Mouse (Mus musculus): ENCODE measurements around the gene Atp6v1c2.

Atp6v1c2 gene

DNA sequence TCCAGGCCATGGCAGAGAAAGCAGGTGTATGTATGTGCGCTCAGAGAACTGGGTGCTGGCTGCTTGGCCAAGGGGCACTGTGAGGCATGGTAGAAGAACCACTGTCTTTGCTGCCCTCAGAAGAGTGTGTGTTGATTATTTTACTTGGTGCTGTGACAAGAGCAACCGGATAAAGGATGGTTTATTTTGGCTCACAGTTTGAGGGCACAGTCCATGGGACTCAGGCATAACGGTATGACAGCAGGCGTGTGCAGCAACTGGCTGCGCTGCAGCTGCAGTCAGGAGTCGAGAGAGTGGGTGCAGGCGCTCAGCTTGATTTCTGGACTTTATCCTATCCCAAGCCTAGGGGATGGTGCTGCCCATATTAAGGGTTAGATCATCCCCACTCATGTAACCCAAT, 70.7 kb downstream of the Atp6v1c2 start:
- DNase-seq (ENCODE audit: low read depth) = no peak

GRCm38 (mm10) chr12:17256905-17257304, 72.3 kb downstream of the Atp6v1c2 start:
- no peak for DNase-seq (ENCODE audit: low read depth)

DNA sequence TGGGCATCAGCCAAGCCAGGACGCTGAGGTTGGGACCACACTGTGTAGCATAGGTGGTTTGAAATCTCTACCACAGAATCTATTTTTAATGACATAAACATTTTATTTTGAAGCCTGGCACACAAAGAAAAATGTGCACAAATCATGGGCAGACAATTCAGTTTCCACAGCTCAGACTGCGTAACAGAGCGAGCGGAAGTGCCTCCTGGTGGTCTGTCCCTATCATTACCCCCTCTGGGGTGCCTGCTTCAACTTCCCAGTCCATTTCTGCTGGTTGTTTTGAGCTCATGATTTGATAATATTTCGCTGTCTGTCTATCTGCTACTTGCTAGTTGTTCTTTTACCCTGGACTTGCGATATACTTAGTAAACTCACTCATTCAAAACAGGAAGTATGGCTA, 73.6 kb downstream of the Atp6v1c2 start:
- DNase-seq (ENCODE audit: low read depth) = no peak

GRCm38 (mm10) chr12:17253069-17253468, 76.1 kb downstream of the Atp6v1c2 start:
- no peak for DNase-seq (ENCODE audit: low read depth)

DNA sequence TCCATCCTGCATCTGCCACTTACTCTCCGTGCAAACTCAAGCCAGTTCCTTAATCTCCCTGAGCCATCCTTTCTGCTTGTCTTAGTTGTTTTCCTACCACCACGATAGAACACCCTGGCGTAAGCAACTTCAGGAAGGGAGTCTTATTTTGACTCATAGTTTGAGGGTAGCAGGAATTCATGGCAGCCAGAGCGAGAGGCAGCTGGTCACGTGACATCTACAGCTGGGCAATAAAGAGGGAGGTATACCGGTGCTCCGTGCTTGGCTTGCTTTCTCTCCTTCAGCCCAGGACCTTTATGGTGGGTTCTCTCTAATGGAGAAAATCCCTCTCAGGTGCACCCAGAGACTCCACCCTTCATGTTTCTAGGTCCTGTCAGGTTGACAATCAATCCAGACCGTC, 78.2 kb downstream of the Atp6v1c2 start:
- DNase-seq (ENCODE audit: low read depth) = no peak

- no peak for DNase-seq (ENCODE audit: low read depth)
These were observed 87.1 kb downstream of the Atp6v1c2 start for GRCm38 (mm10) chr12:17242041-17242440.

DNA sequence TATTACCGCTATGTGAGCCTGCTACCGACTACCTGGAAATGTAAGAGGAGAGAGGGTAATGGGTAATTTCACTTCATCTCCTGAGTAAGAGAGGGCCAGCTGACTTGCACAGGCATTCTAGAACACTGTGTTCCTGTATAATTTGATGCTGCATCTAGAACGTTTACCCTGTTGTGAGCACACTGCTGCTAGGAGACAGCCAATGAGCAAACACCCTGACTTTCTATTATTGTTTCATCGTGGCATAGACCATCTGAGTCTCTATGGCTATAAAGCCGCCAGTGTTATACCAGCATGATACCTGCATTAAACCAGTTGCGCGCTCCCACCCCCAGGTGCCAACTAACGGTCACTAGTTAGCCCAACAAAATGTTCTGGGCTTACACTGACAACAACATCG, 87.5 kb downstream of the Atp6v1c2 start:
- no peak for DNase-seq (ENCODE audit: low read depth)

- DNase-seq (ENCODE audit: low read depth) = no peak
These were observed 88.1 kb downstream of the Atp6v1c2 start for GRCm38 (mm10) chr12:17241016-17241415.

GRCm38 (mm10) chr12:17239428-17239688, 89.8 kb downstream of the Atp6v1c2 start:
- DNase-seq (ENCODE audit: low read depth) = no peak

DNA sequence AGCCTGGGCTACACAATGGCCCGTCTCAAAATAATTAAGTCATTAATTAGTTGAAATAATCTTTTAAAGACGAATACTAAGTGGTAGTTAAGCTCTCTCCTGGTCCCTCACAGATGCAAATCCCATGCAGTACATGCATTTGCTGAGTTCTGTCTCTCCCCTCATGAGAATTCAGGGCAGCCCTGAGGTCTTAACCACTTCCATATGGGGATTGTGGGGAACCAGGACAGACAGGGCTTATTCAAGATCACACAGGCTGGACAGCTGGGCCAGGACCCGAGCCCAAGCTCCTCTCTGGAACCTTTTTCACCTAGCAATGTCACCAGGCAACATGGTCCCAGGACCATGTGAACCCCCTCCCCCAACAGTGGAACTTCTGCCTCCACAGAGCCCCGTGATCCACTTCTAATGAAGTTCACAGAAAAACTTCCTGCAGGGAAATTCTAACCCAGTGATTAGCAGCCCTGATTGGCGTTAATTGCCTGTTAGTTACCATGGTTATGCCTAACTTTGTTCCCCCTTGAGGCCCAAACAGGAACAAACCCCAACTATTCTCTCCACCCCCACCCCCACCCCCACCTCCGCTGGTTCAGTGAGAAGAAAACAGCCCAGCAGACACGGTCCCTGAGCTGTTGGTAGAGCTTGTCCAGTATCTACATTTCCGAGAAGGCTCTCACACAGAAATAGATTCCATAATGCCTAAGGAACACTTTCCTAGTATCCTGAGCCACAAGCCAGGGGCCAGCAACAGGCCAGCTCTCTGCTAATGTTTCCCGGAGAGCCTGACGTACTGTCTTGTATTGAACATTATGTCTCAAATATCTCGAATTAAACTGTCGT, 90.4 kb downstream of the Atp6v1c2 start:
- no peak for DNase-seq (ENCODE audit: low read depth)

DNA sequence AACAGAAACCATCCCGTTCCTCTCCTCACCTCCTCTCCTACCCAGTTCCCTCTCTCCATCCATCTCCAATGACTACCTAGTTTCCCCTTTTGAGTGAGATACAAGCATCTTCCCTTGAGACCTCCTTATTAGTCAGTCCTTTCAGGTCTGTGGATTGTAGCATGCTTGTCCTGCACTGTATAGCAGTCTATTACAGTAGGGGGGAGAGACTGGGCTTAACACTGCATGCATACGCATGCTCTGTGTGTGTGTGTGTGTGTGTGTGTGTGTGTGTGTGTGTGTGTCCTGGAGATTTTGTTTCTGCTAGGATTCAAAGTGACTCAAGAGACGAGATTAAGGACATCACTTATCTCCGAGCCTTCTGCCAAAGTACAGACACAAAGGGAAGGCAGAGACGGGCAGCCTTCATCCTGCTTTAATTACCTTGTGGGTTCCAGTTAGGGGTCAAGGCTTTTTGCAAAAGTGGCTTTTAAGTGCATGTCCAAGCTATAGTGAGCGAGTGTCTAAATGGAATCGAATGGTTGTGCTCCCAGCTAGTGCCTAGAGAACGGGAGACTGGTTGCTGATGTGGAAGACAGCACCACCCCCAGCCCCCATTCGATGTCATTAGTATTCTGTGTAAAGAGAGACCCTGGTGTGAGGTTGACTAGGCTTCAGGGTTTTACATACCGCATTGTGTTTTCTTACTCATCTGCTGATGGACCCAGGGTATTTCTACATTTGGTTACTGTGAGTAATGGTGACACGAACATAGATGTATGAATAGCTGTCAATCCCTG, 93.4 kb downstream of the Atp6v1c2 start:
- no peak for DNase-seq (ENCODE audit: low read depth)
